21 mouse cellular contexts compared by ENCODE assay signal in genomic region chr16:57482911-57483310, GRCm38 (mm10).
DNase-seq lines count a peak whose midpoint lies in the region; ATAC-seq and TF ChIP-seq lines count a peak whose summit lies in the region.
"Had no signal": no experiment of that assay in that cellular context is flagged by ENCODE, and none has a peak within 500 bp of the region (broad histone marks: within the 10 kb centered on the region; RNA-seq: fewer than 3 reads in every experiment).

No protein-coding gene starts in this region.

- no peak for DNase-seq in heart, postnatal 4 days
- DNase-seq in lung, embryonic 14.5 days: peak; percentile 28
- DNase-seq in lung, postnatal 14 days: no peak
- peak; percentile 47 for DNase-seq in Muller cell, postnatal 12 days (ENCODE audit: inconsistent ontology term)
- DNase-seq in retina, postnatal 1 day: peak; percentile 78
- DNase-seq in adrenal gland, postnatal 25 days: no peak
- DNase-seq: cerebellum, adult 8-10 months; kidney, adult 2 months; kidney, postnatal 36 days; layer of hippocampus, adult 9-11 months; right cerebral cortex, postnatal 14 days; spleen, adult 18-20 months; thymus, adult 2 months had no signal

- no peak overlapping the region for H3K4me2 ChIP-seq in heart, embryonic 13.5 days
- no peak overlapping the region for H3K4me2 ChIP-seq in lung, embryonic 14.5 days
- H3K4me2 ChIP-seq: liver, embryonic 12.5 days; midbrain, embryonic 13.5 days had no signal

- H3K27ac ChIP-seq in heart, embryonic 13.5 days (replicated peaks): peak overlapping the region; percentile 48
- no peak overlapping the region for H3K27ac ChIP-seq in lung, embryonic 14.5 days (ENCODE audit: low read depth)
- H3K27ac ChIP-seq: hindbrain, embryonic 10.5 days; left cerebral cortex, adult 2 months; liver, embryonic 12.5 days; macrophage; midbrain, embryonic 13.5 days had no signal

- no peak for ATAC-seq in heart, embryonic 13.5 days (ENCODE audit: extremely low read depth, insufficient number of reproducible peaks, low FRiP score, low TSS enrichment)
- no peak for ATAC-seq in lung, embryonic 14.5 days (ENCODE audit: insufficient read depth)
- ATAC-seq: liver, embryonic 12.5 days; midbrain, embryonic 13.5 days had no signal

- H3K36me3 ChIP-seq in heart, embryonic 13.5 days: no peaks in the 10 kb centered on the region
- H3K36me3 ChIP-seq in lung, embryonic 14.5 days (ENCODE audit: insufficient read depth): no peaks in the 10 kb centered on the region
- H3K36me3 ChIP-seq: hindbrain, embryonic 10.5 days; liver, embryonic 12.5 days; midbrain, embryonic 13.5 days had no signal

- WGBS in heart, embryonic 13.5 days: 35% methylated on average over 4 of the region's 4 CpGs
- WGBS in lung, embryonic 14.5 days: 28% methylated on average over 4 of the region's 4 CpGs

- H3K4me3 ChIP-seq in heart, embryonic 13.5 days: no peak overlapping the region
- H3K4me3 ChIP-seq in lung, embryonic 14.5 days (ENCODE audit: low read depth, low read length): no peak overlapping the region
- H3K4me3 ChIP-seq: hindbrain, embryonic 10.5 days; left cerebral cortex, adult 2 months; liver, embryonic 12.5 days; midbrain, embryonic 13.5 days; myocyte had no signal

- peaks cover 40% of the 10 kb centered on the region for H3K4me1 ChIP-seq in heart, embryonic 13.5 days
- H3K4me1 ChIP-seq in lung, embryonic 14.5 days (ENCODE audit: insufficient read depth): peaks cover 6% of the 10 kb centered on the region; the same call in 1 of the 2 replicates
- H3K4me1 ChIP-seq: midbrain, embryonic 13.5 days had no signal

- no peaks in the 10 kb centered on the region for H3K9me3 ChIP-seq in heart, embryonic 13.5 days
- H3K9me3 ChIP-seq in lung, embryonic 14.5 days (ENCODE audit: low read depth, low read length): no peaks in the 10 kb centered on the region
- H3K9me3 ChIP-seq: hindbrain, embryonic 10.5 days; liver, embryonic 12.5 days; midbrain, embryonic 13.5 days had no signal

- TF ChIP-seq CTCF in lung, embryonic 14.5 days (IDR thresholded peaks at IDR 0.05; ENCODE audit: low read depth): no peak

- no peaks in the 10 kb centered on the region for H3K27me3 ChIP-seq in heart, embryonic 13.5 days (replicated peaks)
- 0 out of 2 replicates have a peak, but pooled peaks cover 8% of the 10 kb centered on the region for H3K27me3 ChIP-seq in lung, embryonic 14.5 days (ENCODE audit: insufficient read depth, low read length)
- H3K27me3 ChIP-seq: CH12.LX; liver, embryonic 12.5 days; midbrain, embryonic 13.5 days had no signal

- H3K9ac ChIP-seq in heart, embryonic 13.5 days: no peak overlapping the region
- no peak overlapping the region for H3K9ac ChIP-seq in lung, embryonic 14.5 days
- H3K9ac ChIP-seq: liver, embryonic 12.5 days; midbrain, embryonic 13.5 days had no signal

Comparison
In these comparisons a context has a peak if more than half of its experiments do, and no peak if none do; other contexts are left out.
1. DNase-seq: peak in lung, embryonic 14.5 days (single experiment), Muller cell, postnatal 12 days (single experiment) and retina, postnatal 1 day (single experiment); none in heart, postnatal 4 days (single experiment), lung, postnatal 14 days (single experiment) and adrenal gland, postnatal 25 days (single experiment).